Mouse (Mus musculus) cerebral cortex, adult 2 months (tissue): ENCODE data around the gene Cbx1.

Experiments used
- WGBS: fragments of 180-500 bp; shearing (Covaris S2); methylation state at CpG from one replicate; pipeline ENCODE4 v1.1.7; 2018; 5-methylcytosine and 5-hydroxymethylcytosine counted together

Gene Cbx1

GRCm38 (mm10) chr11:96837298-96837697, 48.4 kb downstream of the Cbx1 start:
- WGBS: 49% methylated on average over 9 of the region's 9 CpGs

- 69% methylated on average over 4 of the region's 4 CpGs for WGBS
Observed at GRCm38 (mm10) chr11:96838341-96838740, 49.4 kb downstream of the Cbx1 start.

DNA sequence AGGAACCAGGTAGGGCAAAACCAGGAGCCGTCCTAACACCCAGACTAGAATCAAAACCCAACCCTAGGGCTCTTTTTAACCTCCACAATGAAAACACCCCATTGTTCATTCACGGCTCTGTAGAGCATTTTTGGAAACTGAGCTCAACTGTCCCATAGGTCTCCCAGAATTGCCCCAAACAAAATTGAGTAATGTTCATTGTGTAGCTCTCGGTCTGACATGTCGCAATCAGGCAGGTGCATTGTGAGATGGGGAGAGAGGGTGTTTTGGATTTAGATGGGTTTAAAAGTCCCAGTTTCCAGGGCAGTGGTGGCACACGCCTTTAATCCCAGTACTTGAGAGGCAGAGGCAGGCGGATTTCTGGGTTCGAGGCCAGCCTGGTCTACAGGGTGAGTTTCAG, 50.5 kb downstream of the Cbx1 start:
- 86% methylated on average over 7 of the region's 7 CpGs for WGBS

DNA sequence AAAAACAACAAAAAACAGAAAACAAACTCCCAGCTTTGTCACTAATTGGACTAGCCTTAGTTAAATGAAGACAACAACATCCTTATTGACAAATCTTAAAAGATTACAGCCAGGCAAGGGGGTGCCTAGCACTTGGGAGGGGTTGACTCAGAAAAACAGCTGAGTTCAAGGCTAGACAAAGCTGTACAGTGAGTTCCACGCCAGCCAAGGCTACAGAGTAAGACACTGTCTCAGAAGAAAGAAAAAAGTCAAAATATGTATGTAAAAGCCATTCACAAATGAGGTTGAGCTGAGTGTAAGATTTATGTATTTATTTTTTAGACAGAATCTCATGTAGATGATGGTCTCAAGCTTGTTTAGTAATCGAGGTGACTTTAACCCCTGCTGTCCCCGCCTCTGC, 51.0 kb downstream of the Cbx1 start:
- 46% methylated on average over 3 of the region's 3 CpGs for WGBS

DNA sequence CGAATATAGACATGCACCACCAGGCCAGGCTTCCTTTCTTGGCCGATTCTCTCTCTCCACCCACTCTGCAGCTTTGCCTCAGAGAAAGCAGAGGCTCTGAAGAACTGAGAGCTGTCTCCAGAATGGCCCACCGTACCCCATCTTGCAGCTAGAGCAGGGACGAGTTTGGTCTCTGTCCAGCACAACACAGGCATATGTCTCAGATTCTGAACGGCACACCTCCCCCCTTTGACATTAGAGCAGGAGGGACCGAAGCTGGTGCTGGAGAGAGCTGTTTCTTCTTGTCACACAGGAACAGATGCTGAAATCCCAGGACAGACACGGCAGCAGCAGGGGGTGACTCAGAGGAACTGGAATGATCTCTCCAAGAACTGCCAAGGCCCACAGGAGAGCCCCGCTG, 51.4 kb downstream of the Cbx1 start:
- 27% methylated on average over 8 of the region's 8 CpGs for WGBS

GRCm38 (mm10) chr11:96843627-96844026, 54.7 kb downstream of the Cbx1 start:
- 64% methylated on average over 3 of the region's 3 CpGs for WGBS

GRCm38 (mm10) chr11:96847240-96847639, 58.3 kb downstream of the Cbx1 start:
- 69% methylated on average over 3 of the region's 3 CpGs for WGBS

DNA sequence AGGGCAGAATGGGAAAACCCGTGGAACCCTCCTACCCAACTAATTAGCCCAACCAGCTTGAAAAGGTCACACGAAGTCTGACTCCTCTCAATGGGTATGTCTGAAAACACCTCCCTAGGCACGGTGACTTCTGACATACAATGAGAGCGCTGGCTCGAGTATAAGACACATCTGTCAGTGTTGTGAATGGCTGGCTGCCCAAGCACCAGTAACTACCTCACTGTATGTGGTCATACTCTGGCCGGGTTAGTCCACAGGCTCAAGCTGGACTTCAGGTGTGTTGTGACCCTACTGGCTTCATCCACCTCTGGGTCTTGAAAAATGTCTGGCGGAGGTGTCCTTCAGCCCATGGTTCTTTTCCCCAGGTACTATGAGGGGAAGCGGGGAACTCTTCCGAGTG, 59.8 kb downstream of the Cbx1 start:
- WGBS: 64% methylated on average over 9 of the region's 9 CpGs

DNA sequence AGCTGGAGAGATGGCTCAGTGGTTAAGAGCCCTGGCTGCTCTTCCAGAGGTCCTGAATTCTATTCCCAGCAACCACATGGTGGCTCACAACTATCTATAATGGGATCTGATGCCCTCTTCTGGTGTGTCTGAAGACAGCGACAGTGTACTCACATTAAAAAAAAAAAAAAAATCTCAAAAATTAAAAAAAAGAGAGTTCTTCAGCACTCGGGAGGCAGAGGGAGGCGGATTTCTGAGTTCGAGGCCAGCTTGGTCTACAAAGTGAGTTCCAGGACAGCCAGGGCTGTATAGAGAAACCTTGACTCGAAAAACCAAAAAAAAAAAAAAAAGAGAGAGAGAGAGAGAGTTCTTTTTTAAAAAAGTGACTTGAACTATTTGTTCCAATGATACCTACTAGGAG, 60.2 kb downstream of the Cbx1 start:
- WGBS: 74% methylated on average over 5 of the region's 5 CpGs

- WGBS: 1% methylated on average over 60 of the region's 60 CpGs
Observed at GRCm38 (mm10) chr11:96849681-96850467, 60.9 kb downstream of the Cbx1 start, which contains the start of gene Copz2. TSS of gene Copz2 (plus strand) at chr11:96849870.

- WGBS: 85% methylated on average over 5 of the region's 5 CpGs
Observed at GRCm38 (mm10) chr11:96857446-96857845, 68.5 kb downstream of the Cbx1 start.
